Mouse (Mus musculus) neutrophil, adult 5-6 weeks (primary cell): Measurements from ENCODE around the gene Nt5e. TPM values are rescaled to one million over a fixed set of nuclear protein-coding genes. Genes with fewer than 3 reads are reported as not detected.

Source experiments
- ATAC-seq: fragments of 151-379, 151-347 bp; 2 replicates; pipeline ENCODE4 v1.8.0; 2017; ENCODE audit warnings: mild to moderate bottlenecking, moderate TSS enrichment; ENCODE audit not compliant: insufficient number of reproducible peaks, poor library complexity, low FRiP score, severe bottlenecking; ENCODE audit errors: extremely low read depth
- total RNA-seq: library from RNA; stranded (forward); fragments of 200-1000 nt; gene quantifications from 2 replicates; pipeline ENCODE4 v1.2.3, GENCODE M21; 2017

The Nt5e gene
- total RNA-seq, 1 experiment from 2014 or later: 14.9 TPM

- ATAC-seq: no peak
Observed at GRCm38 (mm10) chr9:88371201-88371600, 44.2 kb downstream of the Nt5e start.

DNA sequence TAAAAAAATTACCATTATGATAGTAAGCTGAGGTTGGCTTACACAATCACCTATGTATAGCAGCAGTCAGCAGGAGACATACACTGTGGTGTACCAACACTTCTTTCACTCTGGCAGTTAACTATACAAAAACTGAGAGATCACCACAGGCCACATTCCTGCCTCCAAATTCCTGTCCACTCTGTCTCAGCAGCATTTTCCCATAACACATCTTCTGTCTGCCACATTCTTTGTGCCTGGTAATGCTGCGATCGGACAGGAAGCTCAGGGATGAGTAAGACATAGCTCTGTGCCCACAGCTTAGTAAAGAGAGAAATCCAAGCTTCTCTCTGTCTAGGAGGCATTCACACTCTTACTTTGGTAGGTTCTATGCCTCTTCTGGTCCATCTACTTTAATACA, 46.0 kb downstream of the Nt5e start:
- ATAC-seq: no peak

- no peak for ATAC-seq
Observed at GRCm38 (mm10) chr9:88377483-88377882, 50.5 kb downstream of the Nt5e start.

- no peak for ATAC-seq
Observed at GRCm38 (mm10) chr9:88379057-88379456, 52.1 kb downstream of the Nt5e start.

DNA sequence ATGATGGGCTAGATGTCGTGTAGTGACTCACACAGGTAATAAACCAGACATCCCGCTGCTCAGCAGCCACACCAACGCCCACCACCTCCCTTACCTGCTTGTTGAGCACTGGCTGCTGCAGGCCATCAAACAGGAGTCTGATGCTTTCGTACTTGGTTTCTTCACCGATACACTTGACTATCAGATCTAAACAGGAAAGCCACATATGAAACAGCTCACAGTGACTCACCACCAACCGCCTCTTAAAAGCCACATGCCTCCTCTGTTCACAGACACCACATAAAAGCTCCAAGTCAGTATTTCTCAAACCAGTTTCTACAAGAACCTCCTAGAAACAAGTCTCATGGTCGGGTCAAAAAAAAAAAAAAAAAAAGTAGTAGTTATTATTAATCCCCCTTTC, 53.1 kb downstream of the Nt5e start:
- peak; percentile 55; the same call in 1 of the 2 replicates for ATAC-seq

DNA sequence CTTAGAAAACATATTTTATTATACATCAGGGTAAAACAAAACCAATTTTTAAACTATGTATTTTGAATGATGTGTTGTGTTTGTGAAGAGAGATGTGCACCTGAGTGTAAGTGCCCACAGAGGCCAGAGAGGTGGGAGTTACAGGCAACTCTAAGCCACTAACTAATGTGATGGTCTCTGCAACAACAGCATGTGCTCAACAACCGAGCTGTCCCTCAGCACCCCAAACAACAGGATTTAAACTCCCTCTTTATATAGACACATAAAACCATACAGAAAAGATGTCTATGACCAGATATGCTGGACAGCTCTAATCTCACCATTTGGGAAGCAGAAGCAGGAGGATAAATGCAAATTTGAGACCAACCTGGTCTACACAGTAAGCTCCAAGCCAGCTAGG, 53.5 kb downstream of the Nt5e start:
- ATAC-seq: no peak

GRCm38 (mm10) chr9:88388826-88389225, 61.8 kb downstream of the Nt5e start:
- no peak for ATAC-seq

- no peak for ATAC-seq
Observed at GRCm38 (mm10) chr9:88394852-88395251, 67.9 kb downstream of the Nt5e start.

- ATAC-seq: no peak
Observed at GRCm38 (mm10) chr9:88398461-88398860, 71.5 kb downstream of the Nt5e start.

DNA sequence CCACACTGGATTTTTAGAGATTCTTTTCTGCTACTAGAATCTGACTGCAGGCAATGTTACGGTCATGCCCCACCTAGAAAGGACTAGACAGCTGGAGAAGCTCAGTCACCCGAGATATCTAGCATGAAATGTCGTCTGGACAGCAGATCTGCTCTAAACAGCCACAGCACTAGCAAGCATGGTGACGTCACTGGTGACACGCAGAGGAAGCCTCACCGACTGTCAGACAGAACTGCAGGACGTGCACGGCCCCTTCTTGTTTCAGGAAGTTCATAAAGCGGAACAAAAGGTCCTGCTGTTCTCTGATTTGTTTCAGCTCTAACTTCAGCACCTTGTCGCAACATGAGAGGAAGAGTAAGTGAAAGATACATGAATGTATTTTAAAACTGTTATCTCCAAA, 77.1 kb downstream of the Nt5e start:
- ATAC-seq: peak; percentile 100

DNA sequence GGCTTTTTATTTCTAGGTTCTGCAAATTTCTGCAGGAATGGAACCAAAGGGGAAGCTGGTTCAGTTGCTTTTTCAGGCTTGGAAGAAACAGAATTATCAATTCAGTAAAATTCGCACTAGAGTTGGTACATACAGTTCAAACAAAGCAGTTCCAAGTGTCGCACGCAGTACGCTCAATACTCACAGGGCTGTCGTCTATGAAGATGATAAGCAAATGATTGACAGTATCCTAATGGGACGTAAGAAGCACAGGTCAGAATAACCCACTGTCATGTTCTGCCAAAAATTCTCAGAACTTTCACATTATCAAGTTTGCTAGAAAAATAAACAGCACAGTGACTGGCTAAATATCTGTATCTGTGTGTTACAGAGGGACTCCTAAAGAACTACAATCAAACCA, 77.5 kb downstream of the Nt5e start:
- no peak for ATAC-seq

GRCm38 (mm10) chr9:88409978-88410377, 83.0 kb downstream of the Nt5e start:
- no peak for ATAC-seq

GRCm38 (mm10) chr9:88416752-88417151, 89.8 kb downstream of the Nt5e start:
- no peak for ATAC-seq

Other genes with a start within 250 kb of the Nt5e start
- 37.6 and 42.4 TPM in 2 replicates for gene Snx14, start 111.8 kb downstream of the Nt5e start, total RNA-seq
- gene Gm20537, start 129.4 kb downstream of the Nt5e start, total RNA-seq: not detected in 2 replicates
- 85.2 and 85.3 TPM in 2 replicates for gene Syncrip, start 155.4 kb downstream of the Nt5e start, total RNA-seq
- gene Zfp949, start 220.8 kb downstream of the Nt5e start, total RNA-seq: 21.5 and 29.2 TPM in 2 replicates